Mouse (Mus musculus): ENCODE data around the gene 2310033P09Rik. TPM values are rescaled to one million over a fixed set of nuclear protein-coding genes. Genes with fewer than 3 reads are reported as not detected.

2310033P09Rik gene
- 1 to 10 TPM; 2.3 to 2.6 TPM for total RNA-seq (2021)
- long read RNA-seq, experiment 1, partial matches to known transcripts = 1 of 2 reads
- long read RNA-seq, experiment 1, other reads (novel, unspliced or antisense) = 0 of 2 reads
- long read RNA-seq, experiment 2, partial matches to known transcripts = 1 of 3 reads
- long read RNA-seq, experiment 2, other reads (novel, unspliced or antisense) = 0 of 3 reads

DNA sequence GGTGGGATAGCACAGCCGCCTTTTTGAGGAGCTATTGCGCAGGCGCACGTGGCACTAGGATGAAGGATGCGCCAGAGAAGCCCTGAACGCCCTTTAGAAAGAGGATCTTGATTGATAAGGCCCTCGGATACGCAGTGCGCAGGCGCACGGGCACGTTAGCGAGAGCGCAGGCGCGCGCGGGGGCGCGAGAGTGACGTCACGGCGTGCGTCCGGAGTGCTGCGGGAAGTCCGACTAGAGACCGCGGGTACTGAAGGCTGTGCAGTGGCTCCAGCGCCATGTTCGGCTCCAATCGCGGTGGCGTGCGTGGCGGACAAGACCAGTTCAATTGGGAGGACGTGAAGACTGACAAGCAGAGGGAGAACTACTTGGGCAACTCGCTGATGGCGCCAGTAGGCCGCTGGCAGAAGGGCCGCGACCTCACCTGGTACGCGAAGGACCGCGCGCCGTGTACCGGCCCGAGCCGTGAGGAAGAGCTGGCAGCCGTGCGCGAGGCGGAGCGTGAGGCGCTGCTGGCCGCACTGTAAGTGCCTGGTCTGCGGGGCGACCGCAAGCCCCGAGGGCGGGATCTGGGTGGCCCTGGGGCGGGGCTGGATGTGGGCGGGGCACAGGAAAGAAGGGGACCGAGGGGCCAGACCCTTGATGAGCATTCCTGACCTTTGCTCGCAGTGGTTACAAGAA, at the start of gene 2310033P09Rik:
2310033P09Rik (plus strand) TSS at position 169 of the 679 bp plus-strand sequence.
- DNase-seq (ENCODE audit: low spot score) = peak; percentile 91

DNA sequence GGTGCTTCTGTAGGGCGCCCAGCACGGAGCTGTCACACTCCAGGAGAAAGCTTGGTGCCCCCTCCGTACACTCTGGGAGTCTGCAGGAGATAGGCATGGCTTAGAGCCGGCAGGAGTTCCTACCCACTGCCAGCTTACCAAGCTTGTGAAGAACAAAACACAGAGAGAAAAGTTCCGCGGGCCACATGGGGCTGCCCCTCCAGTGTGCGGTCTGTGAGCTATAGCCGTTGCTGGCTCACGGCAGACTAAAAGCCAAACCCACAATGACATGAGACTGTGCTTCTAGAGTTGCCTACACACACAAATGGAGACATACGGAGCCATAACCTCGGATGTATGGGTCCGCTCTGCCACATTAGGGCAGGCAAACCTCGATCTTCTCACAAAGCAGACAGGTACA, 49.0 kb upstream of the 2310033P09Rik start:
- DNase-seq (ENCODE audit: low spot score) = no peak

DNA sequence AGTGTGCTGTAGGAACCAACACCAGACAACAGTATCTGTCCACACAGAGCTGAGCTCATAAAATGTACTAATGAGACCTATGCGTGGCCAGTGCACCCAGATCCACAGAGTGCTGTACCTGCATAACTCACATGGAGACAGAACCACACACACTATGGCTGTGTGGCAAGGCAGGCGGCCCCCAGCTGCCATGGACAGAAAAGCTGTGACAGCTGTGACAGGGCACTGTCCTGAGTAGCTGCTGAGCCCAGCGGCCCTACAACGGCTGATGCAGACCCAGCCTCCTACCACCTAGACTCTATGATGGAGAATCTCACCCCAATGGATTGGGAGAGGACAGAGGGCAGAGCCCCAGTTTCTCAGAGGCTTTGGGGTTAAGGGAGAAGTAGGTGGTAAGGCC, 48.6 kb upstream of the 2310033P09Rik start:
- DNase-seq (ENCODE audit: low spot score) = no peak

DNA sequence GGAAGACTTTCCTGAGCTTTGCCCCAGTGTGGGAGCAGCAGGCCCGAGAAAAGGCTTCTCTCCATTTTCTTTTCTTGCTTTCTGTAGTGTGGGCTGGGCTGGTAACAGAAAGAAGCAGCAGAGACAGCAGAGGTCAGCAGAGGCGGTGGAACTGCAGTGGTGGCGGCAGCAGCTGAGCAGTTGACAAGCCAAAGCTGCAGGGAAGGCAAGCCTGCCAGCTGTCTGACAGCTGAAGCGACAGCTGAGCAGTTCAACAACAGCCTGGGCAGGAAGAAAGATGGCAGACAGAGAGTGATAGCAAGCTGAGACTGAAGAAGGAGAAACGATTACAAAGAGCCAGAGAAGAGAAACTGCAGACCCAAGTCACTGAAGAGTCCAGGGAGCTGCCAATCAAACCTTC, 46.7 kb upstream of the 2310033P09Rik start:
- DNase-seq (ENCODE audit: low spot score) = peak; percentile 67

DNA sequence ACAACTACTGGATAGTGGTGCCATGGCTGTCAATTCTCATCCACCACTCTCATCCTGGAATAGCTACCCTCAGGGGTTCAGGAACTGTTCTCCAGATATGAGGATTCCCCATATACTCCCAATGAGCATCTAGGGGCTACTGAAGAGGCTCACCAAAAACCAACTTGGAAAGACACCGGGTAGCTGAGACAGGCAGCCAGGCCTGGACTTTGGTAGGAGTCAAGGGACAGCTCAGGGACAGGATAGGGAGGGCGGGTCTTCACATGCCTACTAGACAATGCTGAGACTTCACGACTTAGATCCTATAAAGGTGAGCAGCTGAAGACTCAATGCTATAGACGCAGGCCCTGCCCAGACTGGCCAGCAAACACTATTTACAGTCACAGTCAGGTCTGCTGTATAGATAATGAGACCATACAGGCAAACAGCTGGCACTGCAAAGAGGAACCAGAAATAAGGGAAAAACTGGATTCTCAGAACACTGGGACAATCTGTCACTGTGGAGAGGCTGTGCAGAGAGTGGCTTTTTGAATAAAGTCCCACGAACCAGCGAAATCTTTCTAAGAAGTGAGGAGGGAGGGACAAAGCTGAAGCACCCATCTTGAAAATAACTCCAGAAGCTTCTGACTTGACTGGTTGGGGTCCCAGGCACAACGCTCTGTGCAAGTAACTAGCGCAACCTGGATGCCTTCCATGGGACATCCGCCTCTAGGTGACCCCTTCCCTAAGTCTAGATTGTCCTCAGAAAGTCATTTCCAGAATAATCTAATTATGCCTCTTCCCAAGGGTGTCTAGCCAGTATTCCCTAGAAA, 45.5 kb upstream of the 2310033P09Rik start:
- DNase-seq (ENCODE audit: low spot score) = no peak

DNA sequence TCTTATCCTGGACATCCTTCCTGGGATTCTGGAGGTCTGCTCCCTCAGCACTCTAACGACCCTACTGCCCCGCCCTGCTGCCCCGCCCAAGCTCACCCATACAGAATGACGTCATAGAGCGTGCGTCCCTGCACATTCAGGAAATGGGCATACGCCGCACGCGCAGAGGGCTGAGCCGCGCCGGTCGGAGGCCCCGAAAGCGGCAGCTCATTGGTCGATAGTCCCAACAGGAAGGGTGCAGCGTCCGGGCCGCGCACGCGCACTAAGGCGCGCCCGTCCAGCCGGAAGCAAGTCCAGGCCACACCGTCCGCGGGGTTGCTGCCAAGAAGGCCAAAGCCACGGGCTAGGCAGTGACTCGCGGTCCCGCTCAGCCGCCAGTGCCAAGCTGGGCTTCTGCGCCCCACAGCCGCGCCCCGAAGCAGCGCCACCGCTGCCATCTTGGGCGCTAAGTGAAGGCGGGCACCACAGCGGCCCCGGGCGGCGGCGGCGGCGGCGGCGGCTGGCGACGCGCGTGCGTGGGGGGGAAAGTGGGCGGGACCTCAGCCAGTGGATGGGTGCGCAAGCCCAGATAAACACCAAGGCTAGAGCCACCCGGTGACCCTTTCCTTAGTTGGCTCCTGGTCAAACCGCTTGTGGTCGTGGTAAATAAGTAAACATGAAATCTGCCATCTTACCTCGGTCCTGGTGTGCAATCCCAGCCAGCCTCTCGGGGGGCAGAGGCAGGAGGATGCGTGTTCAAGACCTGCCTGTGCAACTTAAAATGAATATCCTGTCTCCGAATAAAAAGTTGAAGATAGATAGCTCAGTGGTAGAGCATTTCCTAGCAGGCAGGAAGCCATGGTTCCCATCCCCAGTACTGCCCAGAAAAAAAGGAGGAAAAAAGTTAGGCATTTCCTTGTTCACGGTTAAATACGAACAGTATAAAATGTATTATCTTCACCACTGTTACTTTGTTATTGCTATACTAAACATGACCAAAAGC, 44.6 kb upstream of the 2310033P09Rik start, which contains the start of gene Iba57:
Iba57 (minus strand) TSS at position 485 of the 982 bp plus-strand sequence.
- DNase-seq (ENCODE audit: low spot score) = peak; percentile 98

DNA sequence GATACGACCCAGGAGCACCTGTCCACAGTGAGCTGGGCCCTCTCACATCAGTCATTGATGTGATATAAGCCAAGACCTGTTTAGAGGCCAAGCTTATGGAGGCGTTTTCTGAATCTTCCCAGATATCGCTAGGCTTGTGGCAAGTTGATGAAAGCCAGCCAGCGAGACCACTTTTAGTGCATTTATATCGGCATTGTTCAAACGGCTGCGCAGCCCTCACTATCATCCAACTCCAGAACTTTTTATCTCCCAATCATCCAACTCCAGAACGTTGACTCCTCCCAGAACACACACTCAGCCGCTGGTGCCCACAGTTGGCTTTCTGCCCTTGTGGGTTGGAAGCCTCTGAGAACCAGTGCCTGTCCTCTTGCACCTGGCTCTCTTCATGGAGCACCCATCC, 43.7 kb upstream of the 2310033P09Rik start:
- no peak for DNase-seq (ENCODE audit: low spot score)

DNA sequence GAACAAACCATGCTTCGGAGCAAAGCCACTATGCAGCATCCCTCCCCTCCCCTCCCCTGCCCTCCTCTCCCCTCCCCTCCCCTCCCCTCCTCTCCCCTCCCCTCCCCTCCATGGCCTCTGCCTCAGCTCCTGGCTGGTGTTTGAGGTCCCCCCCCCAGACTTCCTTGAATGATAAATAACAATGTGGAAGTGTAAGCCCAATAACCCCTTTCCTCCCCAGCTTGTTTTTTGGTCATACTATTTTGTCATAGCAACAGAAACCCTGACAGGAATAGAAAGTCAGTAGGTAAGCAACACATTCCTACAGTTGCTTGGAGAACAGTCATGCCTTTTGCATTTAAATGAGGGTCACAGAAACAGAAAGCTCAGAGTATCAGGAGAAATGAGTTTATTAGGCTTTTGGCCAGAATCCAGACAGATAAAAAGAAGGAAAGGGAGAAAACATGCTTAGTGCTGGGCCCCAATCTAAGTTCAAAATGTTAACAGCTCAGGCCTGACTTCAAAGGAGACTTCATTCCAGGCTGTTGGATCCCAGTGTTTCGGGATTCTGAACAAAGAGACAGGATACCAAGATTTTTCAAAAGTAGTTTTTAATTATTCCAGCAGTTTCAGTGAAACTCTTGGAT, 42.4 kb upstream of the 2310033P09Rik start:
- no peak for DNase-seq (ENCODE audit: low spot score)

DNA sequence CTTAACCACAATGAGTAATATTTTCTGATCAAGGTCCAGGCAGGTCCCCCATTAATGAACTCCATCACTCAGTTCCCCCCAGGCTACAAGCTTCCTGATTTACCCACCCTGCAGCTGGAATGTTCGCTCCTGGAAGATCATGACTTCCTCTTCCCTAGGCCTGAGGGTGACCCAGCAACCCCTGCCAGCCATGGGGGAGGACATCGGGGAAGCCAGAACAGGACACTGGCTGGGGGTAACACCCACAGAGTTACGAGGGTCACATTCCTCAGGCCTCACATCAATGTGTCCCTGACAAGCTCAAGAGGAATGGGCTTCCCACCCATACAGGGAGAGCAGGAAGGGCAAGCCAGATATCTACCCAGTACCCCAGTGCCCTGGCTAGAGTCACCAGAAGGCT, 38.3 kb upstream of the 2310033P09Rik start:
- no peak for DNase-seq (ENCODE audit: low spot score)

DNA sequence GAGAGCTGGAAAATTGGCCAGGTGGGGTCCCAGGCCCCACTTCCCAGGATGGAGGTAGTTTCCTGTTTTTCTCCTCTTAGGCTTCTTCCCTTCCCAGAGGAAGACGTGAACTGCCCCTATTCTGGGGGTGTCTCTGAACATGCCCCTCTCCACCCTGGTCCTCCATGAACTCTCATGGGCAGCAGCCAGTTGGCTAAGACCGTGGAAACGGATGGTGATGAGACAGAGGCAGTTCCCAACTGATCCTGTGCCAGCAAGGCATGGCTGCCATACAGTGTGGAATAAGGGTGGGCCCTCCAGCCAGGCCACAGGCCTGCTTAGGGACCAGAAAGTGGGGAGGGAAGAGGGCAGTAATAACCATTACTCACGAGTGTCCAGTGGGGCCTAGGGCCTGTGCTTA, 37.6 kb upstream of the 2310033P09Rik start:
- DNase-seq (ENCODE audit: low spot score) = no peak

DNA sequence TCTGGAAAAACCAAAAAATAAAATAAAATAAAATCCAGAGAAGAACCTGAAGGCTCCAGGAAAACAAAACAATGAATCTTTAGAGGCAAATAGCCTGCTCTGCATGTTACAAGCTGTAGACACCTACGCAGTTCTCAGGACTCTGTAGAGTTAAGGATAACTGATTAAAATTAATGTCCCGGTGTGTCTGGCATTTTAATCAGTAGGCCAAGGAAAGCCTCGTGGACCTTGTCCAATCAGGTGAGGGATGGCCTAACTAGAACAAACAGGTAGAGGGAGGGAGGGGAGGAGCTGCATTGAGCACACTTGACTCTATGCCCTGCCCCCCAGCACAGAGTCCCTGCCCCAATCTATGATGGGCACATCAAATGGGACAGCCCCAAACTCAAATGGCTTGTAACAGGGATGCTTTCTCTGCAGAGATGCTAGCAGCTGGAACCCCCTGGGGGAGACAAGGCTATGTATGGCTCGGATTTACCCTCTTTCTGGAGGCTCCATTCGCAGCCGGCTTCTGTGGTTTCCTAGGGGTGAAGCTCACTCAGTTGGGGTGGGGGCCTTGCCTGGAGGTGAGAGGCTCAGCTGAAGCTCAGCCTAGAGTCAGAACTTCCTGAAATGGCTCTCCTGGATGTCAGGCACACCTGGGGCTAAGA, 33.8 kb upstream of the 2310033P09Rik start:
- no peak for DNase-seq (ENCODE audit: low spot score)

DNA sequence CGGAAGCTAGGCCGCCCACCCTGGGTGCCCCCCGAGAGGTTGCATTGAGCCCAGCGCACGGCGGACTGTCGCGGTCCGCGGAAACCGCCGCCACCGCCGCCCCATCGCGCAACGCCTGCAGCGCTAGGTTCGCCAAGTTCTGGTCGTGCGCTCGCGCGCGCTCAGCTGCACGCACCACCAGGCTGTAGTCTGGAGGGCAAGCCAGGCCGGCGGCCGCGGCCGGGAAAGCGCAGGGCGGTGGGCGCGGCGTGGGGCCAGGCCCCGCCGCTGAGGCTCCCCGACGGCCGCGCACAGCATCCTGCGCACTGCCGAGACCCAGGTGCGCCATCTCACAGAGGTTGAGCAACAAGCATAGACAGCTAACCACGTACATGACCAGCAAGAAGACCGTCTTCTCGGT, 31.6 kb upstream of the 2310033P09Rik start:
- no peak for DNase-seq (ENCODE audit: low spot score)

DNA sequence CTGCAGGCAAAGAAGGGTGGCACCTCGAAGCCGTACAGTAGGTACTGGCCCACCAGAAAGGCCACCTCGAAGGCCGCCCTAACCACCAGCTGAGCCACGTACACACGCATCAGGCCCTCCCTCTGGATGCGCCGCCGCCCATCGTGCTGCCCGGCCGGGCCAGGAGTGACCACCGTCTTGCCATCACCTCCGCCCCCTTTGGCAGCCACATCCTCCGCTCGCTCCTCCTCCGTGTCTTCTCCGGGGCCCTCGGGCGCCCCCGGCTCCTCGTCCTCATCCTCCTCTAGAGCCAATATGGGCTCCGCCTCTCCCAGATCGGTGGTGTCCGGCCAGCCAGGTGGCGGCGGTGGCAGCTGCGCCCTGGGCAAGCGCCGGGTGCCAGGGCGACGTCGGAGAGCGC, 31.2 kb upstream of the 2310033P09Rik start:
- DNase-seq (ENCODE audit: low spot score) = no peak

DNA sequence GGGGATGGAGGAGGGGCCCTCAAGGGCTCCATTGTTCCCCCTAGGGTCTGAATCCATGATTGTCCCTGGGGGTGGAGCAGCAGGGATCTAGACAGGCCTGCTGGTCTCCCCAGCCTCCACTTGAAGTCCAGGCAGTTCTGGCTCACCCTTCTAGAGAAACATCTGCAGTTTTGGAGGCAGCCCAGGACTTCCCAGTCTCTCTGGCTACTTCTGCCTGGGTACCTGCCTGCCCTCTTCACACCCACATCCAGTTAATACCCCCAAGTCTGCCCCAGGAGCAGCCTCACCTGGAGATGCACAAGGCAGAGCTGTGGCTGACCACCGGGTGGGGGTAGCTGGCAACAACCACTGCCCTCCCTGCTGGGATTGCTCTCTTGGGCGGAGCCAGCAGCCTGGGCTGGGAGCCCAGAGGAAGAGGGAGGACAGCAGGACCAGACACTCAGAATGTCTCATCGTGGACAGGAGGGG, 25.2 kb upstream of the 2310033P09Rik start, which contains the start of gene Gjc2:
Gjc2 (minus strand) TSS at position 350 of the 468 bp plus-strand sequence.
- DNase-seq (ENCODE audit: low spot score) = peak; percentile 60

DNA sequence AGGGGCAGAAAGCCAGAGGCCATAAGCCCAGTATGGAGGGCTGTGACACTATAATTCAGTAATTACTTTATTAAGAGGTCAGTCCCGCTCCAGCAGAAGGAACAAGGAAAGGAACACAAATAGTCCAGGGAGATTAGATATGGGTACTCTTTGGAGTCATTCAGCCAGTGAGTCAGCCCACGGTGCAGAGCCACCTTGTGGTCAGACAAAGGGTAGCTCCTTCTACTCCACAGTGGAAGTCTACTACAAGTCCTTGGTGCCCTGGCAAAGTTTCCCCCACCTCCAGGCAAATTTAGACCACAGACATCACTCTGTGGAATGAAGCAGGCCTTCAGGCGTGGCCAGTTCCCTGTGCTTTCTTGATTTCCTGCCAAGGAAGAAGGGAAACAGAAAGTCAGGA, 24.3 kb upstream of the 2310033P09Rik start:
- DNase-seq (ENCODE audit: low spot score) = peak; percentile 85

DNA sequence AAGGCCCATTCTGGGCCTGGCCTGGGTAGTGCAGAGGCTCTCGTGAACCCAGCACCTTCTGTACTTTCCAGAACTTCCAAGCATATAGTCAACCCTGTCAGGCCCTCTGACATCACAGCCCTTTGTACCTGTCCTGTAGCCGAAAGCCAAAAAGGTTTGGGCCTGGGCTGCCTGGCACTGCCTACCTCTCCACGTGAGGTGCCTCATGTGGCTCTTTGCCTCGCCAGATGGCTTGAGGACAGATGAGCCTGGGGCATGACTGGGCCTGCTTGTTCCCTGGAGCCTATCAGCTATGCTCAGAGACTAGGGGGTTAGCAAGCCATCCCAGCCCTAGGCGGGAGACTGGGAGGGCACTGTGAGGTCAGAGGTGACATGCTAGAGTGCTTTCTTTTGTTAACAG, 22.6 kb upstream of the 2310033P09Rik start:
- DNase-seq (ENCODE audit: low spot score) = no peak

DNA sequence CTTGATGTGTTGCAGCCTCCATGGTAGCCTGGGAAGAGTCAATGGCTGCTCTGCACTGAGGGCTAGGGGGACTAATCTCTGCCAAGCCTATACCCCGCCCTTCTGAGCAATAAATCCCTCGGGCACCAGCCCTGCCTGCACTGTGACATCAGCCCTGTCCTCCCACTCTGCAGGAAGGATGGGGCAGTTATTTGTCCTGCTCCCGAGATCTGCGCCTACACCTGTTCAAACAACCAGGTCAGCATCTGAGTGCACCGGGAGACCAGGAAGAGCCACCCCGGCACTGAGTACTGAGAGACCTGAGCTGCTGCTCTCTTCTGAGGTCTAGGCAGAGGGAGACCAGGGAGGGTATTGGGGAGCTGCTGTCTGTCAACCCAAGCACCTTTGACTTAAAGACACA, 20.4 kb upstream of the 2310033P09Rik start:
- no peak for DNase-seq (ENCODE audit: low spot score)

DNA sequence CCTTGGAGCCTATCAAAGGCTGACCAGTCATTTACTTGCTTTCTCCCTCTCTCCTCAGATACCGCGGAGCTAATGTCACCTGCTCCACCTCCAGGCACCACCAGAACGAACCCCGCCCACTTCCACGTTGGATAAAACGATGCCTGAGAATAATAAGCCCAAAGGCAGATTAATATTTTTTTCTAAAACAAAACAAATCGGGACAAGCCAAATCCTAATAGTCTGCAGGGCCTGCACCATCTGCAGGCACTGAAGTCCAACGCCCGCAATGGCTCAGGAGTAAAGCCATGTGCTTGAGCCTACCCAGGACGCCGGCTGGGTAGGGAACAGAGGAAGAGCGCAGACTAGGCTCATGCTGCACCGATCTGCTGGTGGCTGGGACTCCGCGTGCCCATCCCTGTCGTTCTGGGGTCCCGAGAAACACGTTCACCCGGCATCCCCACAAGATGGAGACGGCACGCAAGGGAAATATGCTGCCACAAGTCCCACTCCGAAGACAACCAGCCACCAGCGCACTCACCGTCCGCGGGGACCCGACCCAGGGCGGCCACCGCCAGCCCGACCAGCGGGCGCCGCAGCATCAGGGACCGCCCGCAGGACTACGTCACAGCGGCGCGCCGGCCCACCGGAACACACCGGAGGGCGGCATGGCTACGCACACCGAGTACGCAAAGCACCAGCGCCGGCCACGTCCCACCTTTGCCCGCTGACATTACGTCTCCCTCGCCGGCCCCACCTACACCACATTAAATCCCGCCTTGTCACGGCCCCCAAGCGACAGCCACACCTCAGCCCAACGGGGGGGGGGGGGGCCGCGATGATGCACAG, 16.7 kb upstream of the 2310033P09Rik start:
- DNase-seq (ENCODE audit: low spot score) = peak; percentile 88

DNA sequence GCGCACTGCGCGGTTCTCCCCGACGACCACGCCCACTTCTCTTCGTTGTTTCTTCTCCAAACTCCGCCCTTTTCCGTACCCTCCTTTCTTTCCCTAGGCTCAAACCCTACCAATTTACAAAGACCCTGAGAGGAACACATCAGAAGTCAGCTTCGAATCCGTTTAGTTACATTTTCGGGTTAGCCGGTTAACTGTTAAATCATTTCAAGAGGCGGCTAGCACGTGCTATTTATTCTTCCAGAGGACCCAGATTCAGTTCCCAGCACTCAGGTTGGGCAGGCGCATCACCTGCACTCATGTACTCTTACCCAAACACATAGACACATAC, 16.1 kb upstream of the 2310033P09Rik start, which contains the start of gene Guk1:
Guk1 (minus strand) TSS at position 154 of the 328 bp plus-strand sequence.
- no peak for DNase-seq (ENCODE audit: low spot score)
